Mouse (Mus musculus): ENCODE results near the gene Rbm42. TPM values are rescaled to one million over a fixed set of nuclear protein-coding genes. Genes with fewer than 3 reads are reported as not detected.

The Rbm42 gene
- polyA plus RNA-seq, 1 experiment, result 42.3 TPM

DNA sequence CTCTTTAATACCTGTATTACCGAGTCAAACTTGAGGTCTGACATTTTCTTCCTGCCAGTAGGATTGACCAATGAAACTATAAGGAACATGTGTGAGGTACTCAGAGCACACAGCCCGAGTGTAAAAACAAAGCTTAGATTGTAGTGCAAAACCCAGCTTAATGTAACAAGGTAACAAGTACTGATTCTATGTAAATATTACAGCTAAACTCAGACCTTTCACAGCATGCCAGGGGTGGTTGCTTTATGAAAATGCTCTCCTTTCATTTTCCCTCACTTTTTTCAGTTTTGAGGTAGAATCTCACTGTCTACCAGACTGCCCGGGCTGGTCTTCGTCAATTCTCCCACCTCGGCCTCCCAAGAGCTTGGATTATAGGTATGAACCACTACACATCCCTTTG, 54.0 kb downstream of the Rbm42 start:
- Histone ChIP-seq H3K27ac (ENCODE audit: insufficient read depth, low read length) (no peak overlapping the region), H3K36me3 (ENCODE audit: control insufficient read depth, insufficient read depth, low read length, poor library complexity, severe bottlenecking) (no peaks in the 10 kb centered on the region)

DNA sequence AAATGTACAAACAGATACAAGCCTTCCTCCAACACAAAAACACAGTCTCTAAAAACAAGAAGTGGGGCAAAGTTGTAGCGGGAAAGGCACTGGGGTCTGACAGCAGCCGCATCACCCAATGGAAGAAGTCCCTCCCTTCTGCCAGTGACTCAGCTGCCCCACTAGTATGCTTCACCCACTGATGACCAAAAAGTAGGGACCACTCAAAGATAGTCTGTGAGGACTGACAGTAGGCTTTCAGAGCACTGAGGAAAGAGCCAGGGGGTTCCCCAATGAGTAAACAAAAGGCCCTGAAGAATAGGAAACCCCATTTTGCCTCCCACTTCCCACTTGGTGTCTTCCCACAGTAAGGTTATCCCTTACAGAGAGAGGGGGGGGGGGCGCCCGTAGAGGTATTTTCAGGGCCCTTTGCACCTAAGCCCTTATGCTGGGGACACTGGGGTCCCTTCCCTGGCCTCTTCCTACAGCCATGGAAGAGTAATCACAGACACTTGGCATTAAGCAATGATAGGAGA, 55.5 kb downstream of the Rbm42 start:
- H3K9me3 ChIP-seq (replicated peaks; ENCODE audit: control insufficient read depth, insufficient read depth, low read length, poor library complexity, severe bottlenecking), result no peaks in the 10 kb centered on the region
- no peak for TF ChIP-seq POLR2A (IDR thresholded peaks at IDR 0.05; ENCODE audit: insufficient read depth, low read length)
- no peak for TF ChIP-seq EP300 (IDR thresholded peaks at IDR 0.05; ENCODE audit: insufficient read depth, low read depth, low read length)
- TF ChIP-seq CTCF (IDR thresholded peaks at IDR 0.05; ENCODE audit: low read depth, low read length), result no peak
- H3K36me3 ChIP-seq (ENCODE audit: control insufficient read depth, insufficient read depth, low read length, poor library complexity, severe bottlenecking), result no peaks in the 10 kb centered on the region
- no peaks in the 10 kb centered on the region for H3K27me3 ChIP-seq (ENCODE audit: control insufficient read depth, insufficient read depth, low read length, poor library complexity, severe bottlenecking)
- no peak overlapping the region for H3K27ac ChIP-seq (ENCODE audit: insufficient read depth, low read length)
- no peak overlapping the region for H3K4me3 ChIP-seq (ENCODE audit: low read depth, low read length)
- peaks cover 9% of the 10 kb centered on the region for H3K4me1 ChIP-seq (ENCODE audit: control insufficient read depth, insufficient read depth, low read length)
- no peak overlapping the region for H3K9ac ChIP-seq (ENCODE audit: low read depth, poor library complexity, severe bottlenecking)

More for the DNA sequence above, 54.0 kb downstream of the Rbm42 start:
- TF ChIP-seq POLR2A (IDR thresholded peaks at IDR 0.05; ENCODE audit: insufficient read depth, low read length) (no peak), CTCF (IDR thresholded peaks at IDR 0.05; ENCODE audit: low read depth, low read length) (no peak), EP300 (IDR thresholded peaks at IDR 0.05; ENCODE audit: insufficient read depth, low read depth, low read length) (no peak)
- H3K9ac ChIP-seq (ENCODE audit: low read depth, poor library complexity, severe bottlenecking), result no peak overlapping the region
- no peak overlapping the region for H3K4me3 ChIP-seq (ENCODE audit: low read depth, low read length)
- no peaks in the 10 kb centered on the region for H3K27me3 ChIP-seq (ENCODE audit: control insufficient read depth, insufficient read depth, low read length, poor library complexity, severe bottlenecking)
- H3K9me3 ChIP-seq (replicated peaks; ENCODE audit: control insufficient read depth, insufficient read depth, low read length, poor library complexity, severe bottlenecking), result no peaks in the 10 kb centered on the region
- peaks cover 9% of the 10 kb centered on the region for H3K4me1 ChIP-seq (ENCODE audit: control insufficient read depth, insufficient read depth, low read length)

DNA sequence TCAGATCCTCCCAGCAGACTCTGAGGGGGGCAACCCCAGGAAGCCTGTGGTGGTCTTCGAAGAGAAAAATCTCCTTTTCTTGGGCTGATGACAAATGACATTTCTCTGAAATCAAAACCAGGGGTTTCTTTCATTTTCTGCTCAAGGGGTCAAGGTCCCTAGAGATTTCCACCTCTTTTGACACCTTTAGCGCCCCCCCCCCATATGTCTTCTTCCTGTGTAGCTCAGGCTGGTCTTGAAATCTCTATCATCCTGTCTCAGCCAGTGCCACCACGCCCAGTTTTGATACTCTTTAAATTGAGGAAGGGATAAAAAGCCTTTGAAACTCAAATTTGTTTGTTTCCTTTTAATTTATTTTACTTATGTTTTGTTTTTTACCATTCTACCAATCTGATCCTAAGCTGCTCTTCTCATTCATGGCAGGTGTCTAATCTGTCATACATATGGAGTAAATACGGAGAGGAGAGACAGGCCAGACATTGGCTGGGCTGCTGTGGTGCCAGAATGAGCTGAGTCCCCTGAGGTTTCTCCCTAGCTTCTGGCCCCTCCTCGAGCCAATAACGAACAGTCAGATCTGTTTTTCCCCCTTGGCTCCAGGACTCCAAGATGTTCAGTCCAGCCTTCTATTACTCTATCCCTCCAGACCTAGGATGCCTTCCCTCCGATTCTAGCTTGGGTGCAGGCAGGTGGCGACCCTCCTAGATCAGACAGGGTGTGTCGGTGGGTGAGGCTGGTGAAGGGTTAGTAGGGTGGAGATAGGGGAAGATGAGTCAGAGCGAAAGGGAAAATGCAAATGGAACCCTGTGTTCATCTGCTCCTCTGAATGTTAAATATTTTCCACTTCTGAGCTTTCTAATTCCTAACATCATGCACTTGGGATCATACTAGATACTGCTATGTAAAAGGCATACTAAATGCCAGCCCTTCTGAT, 56.3 kb downstream of the Rbm42 start:
- Histone ChIP-seq H3K27ac (ENCODE audit: insufficient read depth, low read length) (no peak overlapping the region), H3K36me3 (ENCODE audit: control insufficient read depth, insufficient read depth, low read length, poor library complexity, severe bottlenecking) (no peaks in the 10 kb centered on the region), H3K27me3 (ENCODE audit: control insufficient read depth, insufficient read depth, low read length, poor library complexity, severe bottlenecking) (no peaks in the 10 kb centered on the region), H3K4me3 (ENCODE audit: low read depth, low read length) (no peak overlapping the region), H3K9ac (ENCODE audit: low read depth, poor library complexity, severe bottlenecking) (no peak overlapping the region), H3K9me3 (replicated peaks; ENCODE audit: control insufficient read depth, insufficient read depth, low read length, poor library complexity, severe bottlenecking) (no peaks in the 10 kb centered on the region), H3K4me1 (ENCODE audit: control insufficient read depth, insufficient read depth, low read length) (peaks cover 9% of the 10 kb centered on the region)
- TF ChIP-seq CTCF (IDR thresholded peaks at IDR 0.05; ENCODE audit: low read depth, low read length), result no peak
- TF ChIP-seq EP300 (IDR thresholded peaks at IDR 0.05; ENCODE audit: insufficient read depth, low read depth, low read length), result no peak
- no peak for TF ChIP-seq POLR2A (IDR thresholded peaks at IDR 0.05; ENCODE audit: insufficient read depth, low read length)

DNA sequence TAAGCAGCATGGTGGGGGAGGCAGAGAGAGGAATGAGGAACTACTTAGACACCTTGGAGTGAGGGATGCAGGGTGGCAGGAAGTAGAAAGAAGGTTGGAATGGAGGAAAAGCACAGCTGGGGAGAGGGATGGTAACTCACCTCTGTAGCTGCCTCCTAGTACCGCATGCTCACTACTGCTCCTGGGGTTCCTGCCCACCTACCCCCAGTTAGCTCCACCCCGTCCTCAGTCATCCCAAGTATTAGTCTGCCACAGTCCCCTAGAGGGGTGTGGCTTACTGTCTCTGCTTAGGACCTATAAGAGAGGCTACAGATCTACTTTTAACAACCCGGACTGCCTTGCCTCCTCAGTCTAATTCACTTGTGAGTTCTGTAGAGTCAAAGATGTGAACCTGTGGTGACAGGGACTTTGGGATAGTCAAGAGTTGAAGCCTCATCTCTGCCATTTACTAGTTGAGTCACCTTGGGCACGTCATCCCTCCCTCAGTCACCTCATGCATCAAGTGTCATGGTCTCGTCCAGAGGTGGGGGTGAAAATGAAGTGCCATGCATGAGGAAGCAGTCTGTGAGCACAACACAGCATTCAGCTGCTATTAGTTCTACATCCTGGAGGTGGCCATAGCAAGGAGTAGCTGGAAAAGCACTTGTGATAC, 57.2 kb downstream of the Rbm42 start:
- Histone ChIP-seq H3K4me3 (ENCODE audit: low read depth, low read length) (peak overlapping the region; percentile 11; the same call in 1 of the 2 replicates), H3K27ac (ENCODE audit: insufficient read depth, low read length) (no peak overlapping the region), H3K36me3 (ENCODE audit: control insufficient read depth, insufficient read depth, low read length, poor library complexity, severe bottlenecking) (no peaks in the 10 kb centered on the region), H3K9ac (ENCODE audit: low read depth, poor library complexity, severe bottlenecking) (no peak overlapping the region), H3K27me3 (ENCODE audit: control insufficient read depth, insufficient read depth, low read length, poor library complexity, severe bottlenecking) (no peaks in the 10 kb centered on the region), H3K9me3 (replicated peaks; ENCODE audit: control insufficient read depth, insufficient read depth, low read length, poor library complexity, severe bottlenecking) (no peaks in the 10 kb centered on the region), H3K4me1 (ENCODE audit: control insufficient read depth, insufficient read depth, low read length) (peaks cover 9% of the 10 kb centered on the region)
- TF ChIP-seq POLR2A (IDR thresholded peaks at IDR 0.05; ENCODE audit: insufficient read depth, low read length) (no peak), EP300 (IDR thresholded peaks at IDR 0.05; ENCODE audit: insufficient read depth, low read depth, low read length) (no peak), CTCF (IDR thresholded peaks at IDR 0.05; ENCODE audit: low read depth, low read length) (no peak)

DNA sequence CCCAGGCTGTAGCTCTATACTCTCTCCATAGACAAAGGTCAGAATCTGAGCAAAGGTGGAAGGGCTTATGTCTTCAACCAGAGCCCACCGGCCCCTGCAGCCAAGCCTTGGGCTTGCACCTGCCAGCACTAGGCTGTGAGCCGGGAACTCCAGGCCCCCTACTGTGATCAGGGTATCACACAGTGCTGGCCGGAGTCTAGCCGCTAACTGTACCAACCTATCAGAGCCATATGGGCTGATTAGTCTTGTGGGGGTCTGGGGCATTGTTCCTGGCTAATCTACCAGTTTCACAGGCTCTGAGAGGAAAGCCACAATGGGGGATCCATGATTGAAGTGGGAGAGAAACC, 58.5 kb downstream of the Rbm42 start:
- H3K9ac ChIP-seq (ENCODE audit: low read depth, poor library complexity, severe bottlenecking), result peak overlapping the region; percentile 16
- peaks cover 9% of the 10 kb centered on the region for H3K4me1 ChIP-seq (ENCODE audit: control insufficient read depth, insufficient read depth, low read length)
- no peaks in the 10 kb centered on the region for H3K27me3 ChIP-seq (ENCODE audit: control insufficient read depth, insufficient read depth, low read length, poor library complexity, severe bottlenecking)
- H3K4me3 ChIP-seq (ENCODE audit: low read depth, low read length), result no peak overlapping the region
- TF ChIP-seq EP300 (IDR thresholded peaks at IDR 0.05; ENCODE audit: insufficient read depth, low read depth, low read length) (no peak), POLR2A (IDR thresholded peaks at IDR 0.05; ENCODE audit: insufficient read depth, low read length) (no peak)
- H3K9me3 ChIP-seq (replicated peaks; ENCODE audit: control insufficient read depth, insufficient read depth, low read length, poor library complexity, severe bottlenecking), result no peaks in the 10 kb centered on the region
- peaks cover under 1% of the 10 kb centered on the region; the same call in 1 of the 2 replicates for H3K36me3 ChIP-seq (ENCODE audit: control insufficient read depth, insufficient read depth, low read length, poor library complexity, severe bottlenecking)
- H3K27ac ChIP-seq (ENCODE audit: insufficient read depth, low read length), result no peak overlapping the region

Other genes starting within 250 kb of the Rbm42 start
- not detected in 2 replicates for gene Tyrobp, start 236.6 kb downstream of the Rbm42 start, polyA plus RNA-seq (2011; ENCODE audit: insufficient read depth, insufficient read length, low read depth, missing spikeins)
- gene Hcst, start 230.5 kb downstream of the Rbm42 start, polyA plus RNA-seq (2011; ENCODE audit: insufficient read depth, insufficient read length, low read depth, missing spikeins), result not detected in 2 replicates
- gene Nfkbid, start 228.6 kb downstream of the Rbm42 start, polyA plus RNA-seq (2011; ENCODE audit: insufficient read depth, insufficient read length, low read depth, missing spikeins), result 4.1 TPM in 2 replicates
- gene Aplp1, start 204.8 kb downstream of the Rbm42 start, polyA plus RNA-seq (2011; ENCODE audit: insufficient read depth, insufficient read length, low read depth, missing spikeins), result 70.6 and 78.2 TPM in 2 replicates
- 5.8 and 9.4 TPM in 2 replicates for gene Kirrel2, start 192.6 kb downstream of the Rbm42 start, polyA plus RNA-seq (2011; ENCODE audit: insufficient read depth, insufficient read length, low read depth, missing spikeins)
- 27.5 and 30.9 TPM in 2 replicates for gene Nphs1, start 192.0 kb downstream of the Rbm42 start, polyA plus RNA-seq (2011; ENCODE audit: insufficient read depth, insufficient read length, low read depth, missing spikeins)
- gene Prodh2, start 156.7 kb downstream of the Rbm42 start, polyA plus RNA-seq (2011; ENCODE audit: insufficient read depth, insufficient read length, low read depth, missing spikeins), result 0.58 TPM in 1 of 2 replicates, not detected in the other
- gene Arhgap33, start 115.3 kb downstream of the Rbm42 start, polyA plus RNA-seq (2011; ENCODE audit: insufficient read depth, insufficient read length, low read depth, missing spikeins), result 6.0 and 6.5 TPM in 2 replicates
- 6.4 and 7.0 TPM in 2 replicates for gene Hspb6, start 98.1 kb downstream of the Rbm42 start, polyA plus RNA-seq (2011; ENCODE audit: insufficient read depth, insufficient read length, low read depth, missing spikeins)
- gene Proser3, start 98.0 kb downstream of the Rbm42 start, polyA plus RNA-seq (2011; ENCODE audit: insufficient read depth, insufficient read length, low read depth, missing spikeins), result 16.8 and 17.3 TPM in 2 replicates
- gene Lin37, start 90.5 kb downstream of the Rbm42 start, polyA plus RNA-seq (2011; ENCODE audit: insufficient read depth, insufficient read length, low read depth, missing spikeins), result 23.3 and 29.3 TPM in 2 replicates
- 50.9 and 73.9 TPM in 2 replicates for gene U2af1l4, start 87.0 kb downstream of the Rbm42 start, polyA plus RNA-seq (2011; ENCODE audit: insufficient read depth, insufficient read length, low read depth, missing spikeins)
- gene Gm49396, start 87.0 kb downstream of the Rbm42 start, polyA plus RNA-seq (2011; ENCODE audit: insufficient read depth, insufficient read length, low read depth, missing spikeins), result 1.8 and 1.9 TPM in 2 replicates
- gene Psenen, start 86.7 kb downstream of the Rbm42 start, polyA plus RNA-seq (2011; ENCODE audit: insufficient read depth, insufficient read length, low read depth, missing spikeins), result 99.8 and 107 TPM in 2 replicates
- 0.72 TPM in 1 of 2 replicates, not detected in the other for gene Igflr1, start 84.9 kb downstream of the Rbm42 start, polyA plus RNA-seq (2011; ENCODE audit: insufficient read depth, insufficient read length, low read depth, missing spikeins)
- gene Kmt2b, start 61.6 kb downstream of the Rbm42 start, polyA plus RNA-seq (2011; ENCODE audit: insufficient read depth, insufficient read length, low read depth, missing spikeins), result 70.2 and 81.4 TPM in 2 replicates
- gene Zbtb32, start 51.4 kb downstream of the Rbm42 start, polyA plus RNA-seq (2011; ENCODE audit: insufficient read depth, insufficient read length, low read depth, missing spikeins), result 20.3 and 22.7 TPM in 2 replicates
- 2.5 and 2.8 TPM in 2 replicates for gene Upk1a, start 37.5 kb downstream of the Rbm42 start, polyA plus RNA-seq (2011; ENCODE audit: insufficient read depth, insufficient read length, low read depth, missing spikeins)
- 540 and 569 TPM in 2 replicates for gene Cox6b1, start 24.2 kb downstream of the Rbm42 start, polyA plus RNA-seq (2011; ENCODE audit: insufficient read depth, insufficient read length, low read depth, missing spikeins)
- gene Etv2, start 14.5 kb downstream of the Rbm42 start, polyA plus RNA-seq (2011; ENCODE audit: insufficient read depth, insufficient read length, low read depth, missing spikeins), result 2.8 and 3.3 TPM in 2 replicates
- 16.9 and 17.8 TPM in 2 replicates for gene Haus5, start 14.7 kb upstream of the Rbm42 start, polyA plus RNA-seq (2011; ENCODE audit: insufficient read depth, insufficient read length, low read depth, missing spikeins)
- not detected in 2 replicates for gene Pmis2, start 21.3 kb upstream of the Rbm42 start, polyA plus RNA-seq (2011; ENCODE audit: insufficient read depth, insufficient read length, low read depth, missing spikeins)
- gene 2200002J24Rik, start 48.6 kb upstream of the Rbm42 start, polyA plus RNA-seq (2011; ENCODE audit: insufficient read depth, insufficient read length, low read depth, missing spikeins), result not detected in 2 replicates
- 1.4 and 1.6 TPM in 2 replicates for gene Atp4a, start 61.9 kb upstream of the Rbm42 start, polyA plus RNA-seq (2011; ENCODE audit: insufficient read depth, insufficient read length, low read depth, missing spikeins)
- gene Tmem147, start 79.2 kb upstream of the Rbm42 start, polyA plus RNA-seq (2011; ENCODE audit: insufficient read depth, insufficient read length, low read depth, missing spikeins), result 66.7 and 75.8 TPM in 2 replicates
- gene Gapdhs, start 93.4 kb upstream of the Rbm42 start, polyA plus RNA-seq (2011; ENCODE audit: insufficient read depth, insufficient read length, low read depth, missing spikeins), result not detected in 2 replicates
- gene Sbsn, start 101.2 kb upstream of the Rbm42 start, polyA plus RNA-seq (2011; ENCODE audit: insufficient read depth, insufficient read length, low read depth, missing spikeins), result 12.4 and 14.6 TPM in 2 replicates
- 0.70 and 0.99 TPM in 2 replicates for gene Dmkn, start 113.4 kb upstream of the Rbm42 start, polyA plus RNA-seq (2011; ENCODE audit: insufficient read depth, insufficient read length, low read depth, missing spikeins)
- 5.0 and 9.1 TPM in 2 replicates for gene Krtdap, start 137.6 kb upstream of the Rbm42 start, polyA plus RNA-seq (2011; ENCODE audit: insufficient read depth, insufficient read length, low read depth, missing spikeins)
- gene Ffar2, start 173.5 kb upstream of the Rbm42 start, polyA plus RNA-seq (2011; ENCODE audit: insufficient read depth, insufficient read length, low read depth, missing spikeins), result not detected in 2 replicates
- not detected in 2 replicates for gene Ffar3, start 205.9 kb upstream of the Rbm42 start, polyA plus RNA-seq (2011; ENCODE audit: insufficient read depth, insufficient read length, low read depth, missing spikeins)
- gene Ffar1, start 211.2 kb upstream of the Rbm42 start, polyA plus RNA-seq (2011; ENCODE audit: insufficient read depth, insufficient read length, low read depth, missing spikeins), result not detected in 2 replicates
- not detected in 2 replicates for gene Cd22, start 230.0 kb upstream of the Rbm42 start, polyA plus RNA-seq (2011; ENCODE audit: insufficient read depth, insufficient read length, low read depth, missing spikeins)